Mouse (Mus musculus) olfactory bulb, adult 2 months (tissue): Measurements from ENCODE around the gene Hook2.

Experiments
- CTCF ChIP-seq: fragments of 200-500 bp; IDR thresholded peaks from 2 replicates; pipeline ENCODE4 v1.5.1; 2012; ENCODE audit warnings: low read depth, mild to moderate bottlenecking, low read length, moderate library complexity; ENCODE audit not compliant: insufficient read depth
- POLR2A ChIP-seq: fragments of 200-500 bp; IDR thresholded peaks from 2 replicates; pipeline ENCODE4 v1.6.1; 2012; ENCODE audit warnings: mild to moderate bottlenecking, low read depth, low read length, moderate library complexity; ENCODE audit not compliant: insufficient read depth

- TF ChIP-seq CTCF = no peak
- TF ChIP-seq POLR2A = no peak
Measured at GRCm38 (mm10) chr8:85017209-85017608, 26.8 kb downstream of the Hook2 start.
